Mouse (Mus musculus): ENCODE results near the gene Krt222. TPM values are rescaled to one million over a fixed set of nuclear protein-coding genes. Genes with fewer than 3 reads are reported as not detected.

Gene Krt222
- polyA plus RNA-seq, 1 experiment from 2014 or later = 2.4 TPM

DNA sequence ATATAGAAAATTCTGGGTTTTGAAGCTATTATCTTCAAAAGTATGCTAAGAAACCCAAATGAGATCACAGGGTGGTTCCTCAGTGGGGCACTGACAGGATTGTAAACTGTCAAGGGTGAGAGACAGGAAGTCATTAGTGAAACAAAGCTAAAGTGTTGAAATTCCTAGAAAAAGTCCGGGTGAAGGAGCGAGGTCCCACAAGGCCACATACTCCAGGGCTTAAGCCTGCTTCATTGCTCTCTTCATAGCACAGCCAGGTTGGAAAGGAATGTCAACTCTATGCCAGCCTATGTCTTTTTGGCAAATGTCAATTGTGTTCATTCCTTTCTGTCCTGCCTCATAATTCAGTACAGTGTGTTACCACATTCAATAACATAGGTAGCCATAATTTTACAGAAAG, 36.4 kb downstream of the Krt222 start:
- no peaks in the 10 kb centered on the region for H3K4me1 ChIP-seq (replicated peaks)
- H3K27me3 ChIP-seq = no peaks in the 10 kb centered on the region
- no peak overlapping the region for H3K9ac ChIP-seq (replicated peaks)
- peaks cover 37% of the 10 kb centered on the region for H3K36me3 ChIP-seq
- 32% methylated on average over 2 of the region's 2 CpGs for WGBS
- ATAC-seq = no peak
- H3K4me3 ChIP-seq (replicated peaks) = no peak overlapping the region
- no peaks in the 10 kb centered on the region for H3K9me3 ChIP-seq
- H3K27ac ChIP-seq = no peak overlapping the region
- no peak overlapping the region for H3K4me2 ChIP-seq (replicated peaks)

DNA sequence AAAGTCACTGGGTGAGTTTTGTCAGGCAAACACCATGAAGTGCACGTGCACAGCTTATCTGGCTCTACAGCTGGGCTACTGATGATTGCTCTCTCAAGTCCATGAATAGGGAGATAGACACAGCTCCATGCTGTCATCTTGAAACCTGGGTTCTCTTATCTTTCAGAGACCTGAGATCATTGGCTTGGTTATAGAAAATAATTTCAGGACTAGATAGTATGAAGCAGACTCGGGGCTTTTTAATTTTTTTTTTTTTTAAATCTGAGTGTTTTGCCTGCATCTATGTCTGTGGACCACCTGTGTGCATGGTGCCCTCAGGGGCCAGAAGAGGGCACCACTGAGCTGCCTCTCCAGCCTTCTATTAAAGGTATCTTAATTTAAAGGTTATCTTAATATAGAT, 36.9 kb downstream of the Krt222 start:
- no peaks in the 10 kb centered on the region for H3K27me3 ChIP-seq
- no peak overlapping the region for H3K27ac ChIP-seq
- H3K9ac ChIP-seq (replicated peaks) = no peak overlapping the region
- no peak for ATAC-seq
- H3K4me2 ChIP-seq (replicated peaks) = no peak overlapping the region
- 34% methylated on average over 2 of the region's 2 CpGs for WGBS
- H3K4me3 ChIP-seq (replicated peaks) = no peak overlapping the region
- no peaks in the 10 kb centered on the region for H3K9me3 ChIP-seq
- no peaks in the 10 kb centered on the region for H3K4me1 ChIP-seq (replicated peaks)
- peaks cover 32% of the 10 kb centered on the region for H3K36me3 ChIP-seq

- H3K36me3 ChIP-seq = no peaks in the 10 kb centered on the region
- no peak overlapping the region for H3K9ac ChIP-seq (replicated peaks)
- 0 out of 2 replicates have a peak, but pooled peaks cover 2% of the 10 kb centered on the region for H3K9me3 ChIP-seq
- 0 out of 2 replicates have a peak, but pooled peaks cover 13% of the 10 kb centered on the region for H3K27me3 ChIP-seq
- ATAC-seq = no peak
- no peaks in the 10 kb centered on the region for H3K4me1 ChIP-seq (replicated peaks)
- no peak overlapping the region for H3K4me3 ChIP-seq (replicated peaks)
- WGBS = 21% methylated on average over 14 of the region's 14 CpGs
- no peak overlapping the region for H3K4me2 ChIP-seq (replicated peaks)
- no peak overlapping the region for H3K27ac ChIP-seq
These were observed 54.7 kb downstream of the Krt222 start for GRCm38 (mm10) chr11:99189154-99189582.

DNA sequence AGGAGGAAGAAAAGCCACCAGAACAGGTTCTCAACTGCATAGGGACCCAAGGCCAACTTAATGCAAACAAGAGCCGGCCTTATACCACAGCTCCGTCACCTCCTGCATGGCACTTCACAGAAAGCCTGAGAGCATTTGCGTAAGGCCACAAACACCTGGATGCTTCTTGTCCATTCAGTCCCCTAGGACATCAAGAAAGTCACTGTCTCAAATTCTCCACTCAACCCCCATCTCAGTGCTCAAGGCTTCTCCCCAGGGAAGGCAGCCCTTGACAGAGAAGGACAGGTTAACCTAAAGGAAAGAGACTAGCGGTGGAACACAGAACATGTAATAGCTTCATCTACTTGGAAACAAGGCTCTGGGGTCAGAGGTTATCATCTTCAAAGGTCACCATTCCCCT, 56.5 kb downstream of the Krt222 start:
- Histone ChIP-seq H3K36me3 (no peaks in the 10 kb centered on the region), H3K4me2 (replicated peaks) (no peak overlapping the region)
- 98% methylated on average over 4 of the region's 4 CpGs for WGBS

GRCm38 (mm10) chr11:99186836-99187235, 57.0 kb downstream of the Krt222 start:
- 68% methylated on average over 2 of the region's 2 CpGs for WGBS
- no peaks in the 10 kb centered on the region for H3K4me1 ChIP-seq (replicated peaks)
- H3K9me3 ChIP-seq = no peaks in the 10 kb centered on the region
- H3K9ac ChIP-seq (replicated peaks) = no peak overlapping the region
- H3K27ac ChIP-seq = no peak overlapping the region
- H3K36me3 ChIP-seq = no peaks in the 10 kb centered on the region
- H3K27me3 ChIP-seq = 0 out of 2 replicates have a peak, but pooled peaks cover 13% of the 10 kb centered on the region
- ATAC-seq = no peak
- no peak overlapping the region for H3K4me3 ChIP-seq (replicated peaks)
- H3K4me2 ChIP-seq (replicated peaks) = no peak overlapping the region

More for the DNA sequence above, 56.5 kb downstream of the Krt222 start:
- Histone ChIP-seq H3K4me3 (replicated peaks) (no peak overlapping the region), H3K4me1 (replicated peaks) (no peaks in the 10 kb centered on the region), H3K9me3 (no peaks in the 10 kb centered on the region), H3K27ac (no peak overlapping the region), H3K27me3 (0 out of 2 replicates have a peak, but pooled peaks cover 13% of the 10 kb centered on the region), H3K9ac (replicated peaks) (no peak overlapping the region)
- ATAC-seq = no peak

Other genes with a start within 250 kb of the Krt222 start
- 118 and 125 TPM in 2 replicates for gene Top2a, start 219.9 kb downstream of the Krt222 start, polyA plus RNA-seq (2015; fragmentation: Nextera tagmentation; extraction: Ambion mirVana)
- 120 and 125 TPM in 2 replicates for gene Igfbp4, start 202.8 kb downstream of the Krt222 start, polyA plus RNA-seq (2015; fragmentation: Nextera tagmentation; extraction: Ambion mirVana)
- 0.10 and 0.16 TPM in 2 replicates for gene Tns4, start 154.8 kb downstream of the Krt222 start, polyA plus RNA-seq (2015; fragmentation: Nextera tagmentation; extraction: Ambion mirVana)
- not detected in 2 replicates for gene Ccr7, start 89.0 kb downstream of the Krt222 start, polyA plus RNA-seq (2015; fragmentation: Nextera tagmentation; extraction: Ambion mirVana)
- gene Smarce1, start 13.1 kb downstream of the Krt222 start, polyA plus RNA-seq (2015; fragmentation: Nextera tagmentation; extraction: Ambion mirVana) = 370 and 402 TPM in 2 replicates
- not detected in 2 replicates for gene Krt24, start 41.2 kb upstream of the Krt222 start, polyA plus RNA-seq (2015; fragmentation: Nextera tagmentation; extraction: Ambion mirVana)
- 0.17 TPM in 1 of 2 replicates, not detected in the other for gene Krt25, start 78.9 kb upstream of the Krt222 start, polyA plus RNA-seq (2015; fragmentation: Nextera tagmentation; extraction: Ambion mirVana)
- 0.30 and 0.39 TPM in 2 replicates for gene Krt26, start 93.9 kb upstream of the Krt222 start, polyA plus RNA-seq (2015; fragmentation: Nextera tagmentation; extraction: Ambion mirVana)
- not detected in 2 replicates for gene Krt27, start 107.0 kb upstream of the Krt222 start, polyA plus RNA-seq (2015; fragmentation: Nextera tagmentation; extraction: Ambion mirVana)
- 0.15 and 0.22 TPM in 2 replicates for gene Krt28, start 130.8 kb upstream of the Krt222 start, polyA plus RNA-seq (2015; fragmentation: Nextera tagmentation; extraction: Ambion mirVana)
- gene Krt10, start 145.3 kb upstream of the Krt222 start, polyA plus RNA-seq (2015; fragmentation: Nextera tagmentation; extraction: Ambion mirVana) = 36.3 and 36.8 TPM in 2 replicates
- 0.13 TPM in 1 of 2 replicates, not detected in the other for gene Krt12, start 178.2 kb upstream of the Krt222 start, polyA plus RNA-seq (2015; fragmentation: Nextera tagmentation; extraction: Ambion mirVana)
- gene Krt20, start 194.1 kb upstream of the Krt222 start, polyA plus RNA-seq (2015; fragmentation: Nextera tagmentation; extraction: Ambion mirVana) = 0.10 TPM in 1 of 2 replicates, not detected in the other
- not detected in 2 replicates for gene Krt23, start 249.1 kb upstream of the Krt222 start, polyA plus RNA-seq (2015; fragmentation: Nextera tagmentation; extraction: Ambion mirVana)

Measured in midbrain, embryonic 13.5 days (tissue).